Mouse (Mus musculus) MEL (cell line): Measurements from ENCODE around the gene Ap3b1. TPM values are rescaled to one million over a fixed set of nuclear protein-coding genes. Genes with fewer than 3 reads are reported as not detected.
A peak's percentile ranks its signal among the peaks of the same experiment; 100 is the strongest.

Source experiments
- DNase-seq: peaks from one replicate; pipeline ENCODE4 v3.0.0; 2011; ENCODE audit warnings: low read depth, low spot score
- H3K27ac ChIP-seq: 2 replicates; pipeline ENCODE4 v1.5.1; 2012; ENCODE audit warnings: low read depth, mild to moderate bottlenecking, control low read depth, low read length, moderate library complexity; ENCODE audit not compliant: control insufficient read depth
- H3K27me3 ChIP-seq, 2 experiments: fragments of 150-350 bp in 1 of 2; sonication (generic) in 1 of 2; 2 replicates each; pipeline ENCODE4 v1.6.1; 2012; ENCODE audit warnings: low read length in 2 of 2, mild to moderate bottlenecking in 2 of 2, improper control_type of control experiment in 1 of 2, moderate library complexity in 1 of 2; ENCODE audit not compliant: insufficient read depth in 2 of 2, control insufficient read depth in 1 of 2
- H3K36me3 ChIP-seq, 2 experiments: 2 replicates each; pipeline ENCODE4 v1.6.1; 2012 to 2014; ENCODE audit warnings: low read length in 2 of 2, improper control_type of control experiment in 1 of 2, inconsistent platforms in 1 of 2, mild to moderate bottlenecking in 1 of 2; ENCODE audit not compliant: insufficient read depth in 2 of 2, control insufficient read depth in 1 of 2
- H3K4me1 ChIP-seq, 2 experiments: fragments of 150-350 bp in 1 of 2; sonication (generic) in 1 of 2; 2 replicates each; pipeline ENCODE4 v1.6.1; 2012; ENCODE audit warnings: low read length in 2 of 2, improper control_type of control experiment in 1 of 2, mild to moderate bottlenecking in 1 of 2; ENCODE audit not compliant: insufficient read depth in 2 of 2, control insufficient read depth in 1 of 2
- H3K4me3 ChIP-seq, 2 experiments: fragments of 150-350 bp in 1 of 2; sonication (generic) in 1 of 2; 2 replicates each; pipeline ENCODE4 v1.5.1; 2012; ENCODE audit warnings: low read depth in 2 of 2, low read length in 2 of 2, mild to moderate bottlenecking in 2 of 2, moderate library complexity in 2 of 2, control low read depth in 1 of 2, improper control_type of control experiment in 1 of 2; ENCODE audit not compliant: control insufficient read depth in 1 of 2, insufficient read depth in 1 of 2
- H3K79me2 ChIP-seq: 2 replicates; pipeline ENCODE4 v1.6.1; 2012; ENCODE audit warnings: mild to moderate bottlenecking, low read length, moderate library complexity; ENCODE audit not compliant: control insufficient read depth, poor library complexity, insufficient read depth
- H3K9ac ChIP-seq: 2 replicates; pipeline ENCODE4 v1.6.1; 2012; ENCODE audit warnings: low read depth, mild to moderate bottlenecking, control low read depth, low read length, moderate library complexity; ENCODE audit not compliant: control insufficient read depth, poor library complexity, severe bottlenecking
- H3K9me3 ChIP-seq: fragments of 150-350 bp; sonication (generic); replicated peaks from 2 replicates; pipeline ENCODE4 v1.6.1; 2012; ENCODE audit warnings: mild to moderate bottlenecking, low read length, improper control_type of control experiment, moderate library complexity; ENCODE audit not compliant: insufficient read depth
- BHLHE40 ChIP-seq: IDR thresholded peaks from 2 replicates; pipeline ENCODE4 v1.6.1; 2012; ENCODE audit warnings: low read depth, mild to moderate bottlenecking, inconsistent platforms, low read length, improper control_type of control experiment, borderline replicate concordance
- CHD1 ChIP-seq: IDR thresholded peaks from 2 replicates; pipeline ENCODE4 v1.6.1; 2012; ENCODE audit warnings: low read depth, mild to moderate bottlenecking, inconsistent platforms, low read length, improper control_type of control experiment
- CTCF ChIP-seq, 3 experiments: IDR thresholded peaks in 2 of 3; conservative IDR thresholded peaks in 1 of 3; 2 replicates each; pipeline ENCODE4 v1.5.1; 2011 to 2012; ENCODE audit warnings: low read length in 3 of 3, low read depth in 2 of 3, mild to moderate bottlenecking in 2 of 3, improper control_type of control experiment in 1 of 3, inconsistent platforms in 1 of 3, mixed read lengths in 1 of 3, moderate library complexity in 1 of 3; ENCODE audit not compliant: control insufficient read depth in 1 of 3, insufficient read depth in 1 of 3, poor library complexity in 1 of 3, severe bottlenecking in 1 of 3
- E2F4 ChIP-seq: IDR thresholded peaks from 2 replicates; pipeline ENCODE4 v1.6.1; 2011; ENCODE audit warnings: low read depth, low read length, improper control_type of control experiment, borderline replicate concordance
- ELF1 ChIP-seq: IDR thresholded peaks from 2 replicates; pipeline ENCODE4 v1.6.1; 2014; ENCODE audit warnings: low read depth, mild to moderate bottlenecking, inconsistent platforms, low read length, improper control_type of control experiment, moderate library complexity
- EP300 ChIP-seq, 2 experiments: IDR thresholded peaks; 2 replicates each; pipeline ENCODE4 v1.6.1; 2011; ENCODE audit warnings: improper control_type of control experiment in 2 of 2, low read length in 2 of 2, low read depth in 1 of 2, mild to moderate bottlenecking in 1 of 2
- GABPA ChIP-seq: IDR thresholded peaks from 2 replicates; pipeline ENCODE4 v1.6.1; 2012; ENCODE audit warnings: low read depth, mild to moderate bottlenecking, inconsistent platforms, low read length, improper control_type of control experiment, moderate library complexity
- GATA1 ChIP-seq: IDR thresholded peaks from 2 replicates; pipeline ENCODE4 v1.6.1; 2011; ENCODE audit warnings: low read depth, low read length, improper control_type of control experiment
- KAT2A ChIP-seq: conservative IDR thresholded peaks from 2 replicates; pipeline ENCODE4 v1.6.1; 2012; ENCODE audit warnings: low read depth, low read length, improper control_type of control experiment, inconsistent platforms
- MAX ChIP-seq: IDR thresholded peaks from 2 replicates; pipeline ENCODE4 v1.6.1; 2011; ENCODE audit warnings: low read length, improper control_type of control experiment
- MYB ChIP-seq: IDR thresholded peaks from 2 replicates; pipeline ENCODE4 v1.6.1; 2011; ENCODE audit warnings: mild to moderate bottlenecking, low read depth, low read length, improper control_type of control experiment
- MYC ChIP-seq: IDR thresholded peaks from 2 replicates; pipeline ENCODE4 v1.6.1; 2011; ENCODE audit warnings: low read depth, mild to moderate bottlenecking, low read length, improper control_type of control experiment, moderate library complexity
- NELFE ChIP-seq: IDR thresholded peaks from 2 replicates; pipeline ENCODE4 v1.6.1; 2011; ENCODE audit warnings: low read depth, low read length, improper control_type of control experiment
- NRF1 ChIP-seq: IDR thresholded peaks from 2 replicates; pipeline ENCODE4 v1.6.1; 2014; ENCODE audit warnings: low read depth, mild to moderate bottlenecking, inconsistent platforms, low read length, improper control_type of control experiment, moderate library complexity; ENCODE audit not compliant: poor library complexity, insufficient read depth, severe bottlenecking
- POLR2AphosphoS2 ChIP-seq: IDR thresholded peaks from 2 replicates; pipeline ENCODE4 v1.6.1; 2011; ENCODE audit warnings: low read length, improper control_type of control experiment
- POLR2AphosphoS5 ChIP-seq: IDR thresholded peaks from 2 replicates; pipeline ENCODE4 v1.6.1; 2012; ENCODE audit warnings: low read depth, borderline replicate concordance, mild to moderate bottlenecking, inconsistent platforms, low read length, moderate library complexity, mixed read lengths
- RAD21 ChIP-seq: IDR thresholded peaks from 2 replicates; pipeline ENCODE4 v1.6.1; 2011; ENCODE audit warnings: mild to moderate bottlenecking, low read depth, low read length, improper control_type of control experiment
- RCOR1 ChIP-seq: IDR thresholded peaks from 2 replicates; pipeline ENCODE4 v1.6.1; 2012; ENCODE audit warnings: low read depth, mild to moderate bottlenecking, inconsistent platforms, low read length, improper control_type of control experiment
- SMC3 ChIP-seq: IDR thresholded peaks from 2 replicates; pipeline ENCODE4 v1.6.1; 2011; ENCODE audit warnings: low read depth, low read length, improper control_type of control experiment
- TAL1 ChIP-seq: IDR thresholded peaks from 2 replicates; pipeline ENCODE4 v1.6.1; 2012; ENCODE audit warnings: mild to moderate bottlenecking, inconsistent platforms, low read length, moderate library complexity, mixed read lengths
- TBP ChIP-seq: IDR thresholded peaks from 2 replicates; pipeline ENCODE4 v1.8.0; 2011; ENCODE audit warnings: low read depth, low read length, improper control_type of control experiment
- TCF12 ChIP-seq: IDR thresholded peaks from 2 replicates; pipeline ENCODE4 v1.6.1; 2014; ENCODE audit warnings: low read depth, mild to moderate bottlenecking, inconsistent platforms, low read length, improper control_type of control experiment, moderate library complexity
- UBTF ChIP-seq: IDR thresholded peaks from 2 replicates; pipeline ENCODE4 v1.6.1; 2012; ENCODE audit warnings: low read depth, mild to moderate bottlenecking, inconsistent platforms, low read length, improper control_type of control experiment, moderate library complexity, borderline replicate concordance; ENCODE audit not compliant: insufficient read depth
- USF1 ChIP-seq: IDR thresholded peaks from 2 replicates; pipeline ENCODE4 v1.6.1; 2014; ENCODE audit warnings: low read depth, mild to moderate bottlenecking, inconsistent platforms, low read length, improper control_type of control experiment, moderate library complexity
- USF2 ChIP-seq, 2 experiments: IDR thresholded peaks; 2 replicates each; pipeline ENCODE4 v1.6.1; 2011 to 2012; ENCODE audit warnings: improper control_type of control experiment in 2 of 2, low read length in 2 of 2, borderline replicate concordance in 1 of 2, inconsistent platforms in 1 of 2, low read depth in 1 of 2, mild to moderate bottlenecking in 1 of 2; ENCODE audit not compliant: insufficient read depth in 1 of 2
- ZC3H11A ChIP-seq: IDR thresholded peaks from 2 replicates; pipeline ENCODE4 v1.6.1; 2012; ENCODE audit warnings: low read depth, mild to moderate bottlenecking, inconsistent platforms, low read length, improper control_type of control experiment
- ZKSCAN1 ChIP-seq: IDR thresholded peaks from 2 replicates; pipeline ENCODE4 v1.6.1; 2012; ENCODE audit warnings: low read depth, mild to moderate bottlenecking, inconsistent platforms, low read length, improper control_type of control experiment, moderate library complexity
- ZMIZ1 ChIP-seq: IDR thresholded peaks from 2 replicates; pipeline ENCODE4 v1.6.1; 2012; ENCODE audit warnings: low read depth, mild to moderate bottlenecking, inconsistent platforms, low read length, improper control_type of control experiment, moderate library complexity
- ZNF384 ChIP-seq: IDR thresholded peaks from 2 replicates; pipeline ENCODE4 v1.6.1; 2012; ENCODE audit warnings: low read depth, mild to moderate bottlenecking, inconsistent platforms, low read length, improper control_type of control experiment
- polyA plus RNA-seq, 2 experiments: library from polyadenylated mRNA; stranded (reverse) in 1 of 2; unstranded in 1 of 2; fragments of >175 nt in 1 of 2; fragments of >200 nt in 1 of 2; gene quantifications; 2 replicates each; pipeline versions ENCODE4 v1.2.1 to v1.2.4; 2012; ENCODE audit warnings: low replicate concordance in 2 of 2, low read depth in 1 of 2; ENCODE audit not compliant: insufficient read length in 2 of 2, insufficient read depth in 1 of 2, missing spikeins in 1 of 2
- total RNA-seq: library from RNA; depleted of rRNA; stranded (reverse); fragments of 300-350 nt; gene quantifications from 2 replicates; pipeline ENCODE4 v1.2.3, GENCODE M21; 2012

The Ap3b1 gene
- total and polyA plus RNA-seq, 3 experiments: 36.7 to 74.5 TPM; not detected in 1

DNA sequence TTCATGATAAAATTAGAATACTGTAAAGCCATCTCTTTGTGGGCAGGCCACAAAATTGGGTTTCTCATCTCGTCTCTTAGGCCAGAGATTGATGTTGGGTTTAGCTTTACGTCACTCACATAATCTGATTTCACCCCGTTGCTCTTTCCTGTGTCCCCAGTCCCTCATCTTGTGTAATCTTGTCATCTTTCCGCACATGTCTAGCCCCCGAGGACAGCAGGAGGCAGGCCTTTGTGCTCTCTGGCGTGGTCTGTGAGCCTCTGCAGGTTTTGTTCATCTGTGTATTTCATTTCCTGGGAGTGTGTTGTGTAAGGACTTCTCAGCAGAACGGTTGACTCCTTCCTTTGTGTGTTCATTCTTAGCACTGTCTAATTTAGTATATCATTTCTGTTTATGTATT, 90.8 kb downstream of the Ap3b1 start:
- DNase-seq: no peak
- Histone ChIP-seq H3K36me3 (peaks cover 0 to 8% of the 10 kb centered on the region in 2 experiments; a peak in 2 of 4 replicates), H3K4me1 (no peaks in the 10 kb centered on the region), H3K27ac (no peak overlapping the region), H3K79me2 (no peaks in the 10 kb centered on the region), H3K9ac (no peak overlapping the region), H3K4me3 (no peak overlapping the region), H3K27me3 (no peaks in the 10 kb centered on the region), H3K9me3 (no peaks in the 10 kb centered on the region)
- TF ChIP-seq SMC3 (no peak), NELFE (no peak), CTCF (IDR thresholded peaks at IDR 0.05 in 2 of 3, conservative IDR thresholded peaks at IDR 0.05 in 1 of 3; ENCODE audit: control insufficient read depth in 1 of 3, insufficient read depth in 1 of 3, low read depth in 2 of 3, low read length in 3 of 3, poor library complexity in 1 of 3, severe bottlenecking in 1 of 3) (no peak), USF1 (no peak), GABPA (no peak), GATA1 (no peak), NRF1 (no peak), KAT2A (no peak), RAD21 (no peak), ZMIZ1 (no peak), CHD1 (no peak), EP300 (IDR thresholded peaks at IDR 0.05; ENCODE audit: low read depth in 1 of 2, low read length in 2 of 2) (no peak), MAX (no peak), USF2 (IDR thresholded peaks at IDR 0.05; ENCODE audit: borderline replicate concordance in 1 of 2, insufficient read depth in 1 of 2, low read depth in 1 of 2, low read length in 2 of 2) (no peak), RCOR1 (no peak), ELF1 (no peak)

DNA sequence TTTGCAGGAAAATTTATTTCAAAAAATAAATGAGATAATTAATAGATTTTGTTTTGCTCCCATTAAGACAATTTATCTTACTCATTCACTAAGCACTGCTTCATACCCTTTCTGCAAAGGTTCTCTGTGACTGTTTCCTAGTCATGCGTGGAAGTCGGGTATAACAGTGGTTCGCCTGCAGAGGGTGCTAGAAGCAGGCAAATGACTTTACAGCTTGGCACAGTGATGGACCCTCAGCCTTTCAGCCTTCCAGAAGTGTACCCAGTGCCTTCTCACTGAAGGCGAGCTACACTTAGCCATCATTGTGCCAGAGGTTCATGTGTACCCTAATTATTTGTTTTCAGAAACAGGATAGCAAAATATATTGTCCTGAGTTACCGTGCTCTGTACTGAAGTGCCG, 92.5 kb downstream of the Ap3b1 start:
- peaks cover 0 to 6% of the 10 kb centered on the region in 2 experiments; a peak in 2 of 4 replicates for H3K36me3 ChIP-seq
- no peak overlapping the region for H3K27ac ChIP-seq
- peak; percentile 57 for DNase-seq

More for the DNA sequence above, 92.5 kb downstream of the Ap3b1 start:
- H3K27me3 ChIP-seq: no peaks in the 10 kb centered on the region
- H3K79me2 ChIP-seq: no peaks in the 10 kb centered on the region
- no peak overlapping the region for H3K9ac ChIP-seq
- no peaks in the 10 kb centered on the region for H3K4me1 ChIP-seq
- peak; percentile 54 to 69 (median 67) for TF ChIP-seq CTCF (IDR thresholded peaks at IDR 0.05 in 2 of 3, conservative IDR thresholded peaks at IDR 0.05 in 1 of 3; ENCODE audit: control insufficient read depth in 1 of 3, insufficient read depth in 1 of 3, low read depth in 2 of 3, low read length in 3 of 3, poor library complexity in 1 of 3, severe bottlenecking in 1 of 3)
- TF ChIP-seq KAT2A: no peak
- TF ChIP-seq GATA1: no peak
- no peak for TF ChIP-seq TBP
- no peak for TF ChIP-seq MYB
- no peak for TF ChIP-seq POLR2AphosphoS5
- no peak for TF ChIP-seq TAL1
- TF ChIP-seq ZKSCAN1: no peak
- TF ChIP-seq ZC3H11A: peak; percentile 47; the same call in 1 of the 2 replicates
- no peak for TF ChIP-seq RCOR1
- no peak for TF ChIP-seq POLR2AphosphoS2
- TF ChIP-seq SMC3: peak; percentile 62
- no peak for TF ChIP-seq GABPA
- no peak for TF ChIP-seq USF1
- TF ChIP-seq USF2 (IDR thresholded peaks at IDR 0.05; ENCODE audit: borderline replicate concordance in 1 of 2, insufficient read depth in 1 of 2, low read depth in 1 of 2, low read length in 2 of 2): no peak
- no peak for TF ChIP-seq MAX
- TF ChIP-seq TCF12: no peak
- no peak for TF ChIP-seq ZNF384
- no peak for TF ChIP-seq NRF1
- TF ChIP-seq NELFE: no peak
- no peak for TF ChIP-seq CHD1
- TF ChIP-seq RAD21: peak; percentile 68
- TF ChIP-seq MYC: no peak
- no peak for TF ChIP-seq BHLHE40
- TF ChIP-seq ELF1: no peak
- no peak for TF ChIP-seq UBTF
- TF ChIP-seq E2F4: no peak
- H3K4me3 ChIP-seq: no peak overlapping the region
- no peaks in the 10 kb centered on the region for H3K9me3 ChIP-seq
